Mouse (Mus musculus) hindbrain, embryonic 14.5 days (tissue): Measurements from ENCODE around the gene Bag6. TPM values are rescaled to one million over a fixed set of nuclear protein-coding genes. Genes with fewer than 3 reads are reported as not detected.
"Not testable (repeated sequence)": the region's sequence is repeated elsewhere in the genome, so short reads cannot be mapped to it uniquely, and the experiment has no call there.

ENCODE experiments used
- ATAC-seq: fragments of 200-750 bp; cut with Nextera tagmentation; 2 replicates; pipeline ENCODE4 v1.8.0; 2017; ENCODE audit warnings: moderate number of reproducible peaks, mild to moderate bottlenecking, moderate TSS enrichment, moderate library complexity; ENCODE audit not compliant: low FRiP score
- DNase-seq: peaks from one replicate; pipeline ENCODE4 v3.0.0-alpha.2; 2015; ENCODE audit warnings: low spot score
- H3K27ac ChIP-seq: fragments of 300-500 bp; sonication (generic); 2 replicates; pipeline ENCODE4 v1.5.1; 2014; ENCODE audit warnings: mild to moderate bottlenecking, moderate library complexity
- H3K27me3 ChIP-seq: fragments of 300-500 bp; sonication (generic); 2 replicates; pipeline ENCODE4 v1.6.1; 2014; ENCODE audit warnings: mild to moderate bottlenecking, low read length, mixed read lengths; ENCODE audit not compliant: control insufficient read depth, insufficient read depth
- H3K36me3 ChIP-seq: fragments of 300-500 bp; sonication (generic); replicated peaks from 2 replicates; pipeline ENCODE4 v1.6.1; 2014; ENCODE audit not compliant: control insufficient read depth, insufficient read depth
- H3K4me1 ChIP-seq: fragments of 300-500 bp; sonication (generic); replicated peaks from 2 replicates; pipeline ENCODE4 v1.6.1; 2014; ENCODE audit warnings: antibody characterized with exemption, low read length, mixed read lengths; ENCODE audit not compliant: control insufficient read depth, insufficient read depth
- H3K4me2 ChIP-seq: fragments of 300-500 bp; sonication (generic); replicated peaks from 2 replicates; pipeline ENCODE4 v1.6.1; 2014; ENCODE audit warnings: mild to moderate bottlenecking, moderate library complexity
- H3K4me3 ChIP-seq: fragments of 300-500 bp; sonication (generic); replicated peaks from 2 replicates; pipeline ENCODE4 v1.5.1; 2014; ENCODE audit warnings: mild to moderate bottlenecking, low read length
- H3K9ac ChIP-seq: fragments of 300-500 bp; sonication (generic); 2 replicates; pipeline ENCODE4 v1.6.1; 2014
- H3K9me3 ChIP-seq: fragments of 300-500 bp; sonication (generic); 2 replicates; pipeline ENCODE4 v1.6.1; 2016; ENCODE audit warnings: low read length; ENCODE audit not compliant: control insufficient read depth
- WGBS: fragments of 180-500 bp; shearing (Covaris S2); extraction: QIAGEN DNeasy Blood & Tissue Kit; methylation state at CpG from one replicate; pipeline ENCODE4 v1.1.7; 2014; 5-methylcytosine and 5-hydroxymethylcytosine counted together
- polyA plus RNA-seq: library from polyadenylated mRNA; unstranded; fragments of >200 nt; fragmentation: Nextera tagmentation; extraction: Ambion mirVana; gene quantifications from 2 replicates; pipeline ENCODE4 v1.2.1, GENCODE M21; 2014

The Bag6 gene
- polyA plus RNA-seq, 1 experiment from 2014 or later = 90.2 TPM

- 95% methylated on average over 12 of the region's 12 CpGs for WGBS
Observed at GRCm38 (mm10) chr17:35124261-35124896, 10.6 kb upstream of the Bag6 start.

DNA sequence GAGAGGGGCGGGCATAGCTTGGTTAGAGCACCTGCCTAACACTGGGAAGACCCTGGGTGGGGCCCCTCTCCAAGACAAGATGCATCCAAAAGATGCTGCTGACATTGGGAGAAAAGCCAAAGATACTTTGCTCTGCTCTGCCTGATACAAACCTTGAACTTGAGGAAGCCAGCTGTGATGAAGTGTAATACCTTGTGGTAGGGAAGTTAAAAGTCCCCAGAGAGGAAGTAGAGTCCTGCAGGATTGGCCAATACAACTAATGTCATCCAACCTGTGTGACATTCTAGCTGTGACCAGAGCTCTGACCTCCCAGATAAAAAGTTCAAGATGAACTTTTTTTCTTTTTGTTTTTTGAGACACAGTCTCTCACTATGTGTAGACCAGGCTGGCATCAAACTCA lies 9.9 kb upstream of the Bag6 start:
- Histone ChIP-seq H3K9me3 (no peaks in the 10 kb centered on the region), H3K4me1 (peaks cover 22% of the 10 kb centered on the region)
- WGBS = 100% methylated on average over 1 of the region's 1 CpGs

More at GRCm38 (mm10) chr17:35124261-35124896, 10.6 kb upstream of the Bag6 start:
- not testable (repeated sequence) for H3K27ac ChIP-seq, H3K9ac ChIP-seq, H3K9me3 ChIP-seq, DNase-seq, H3K27me3 ChIP-seq, H3K4me2 ChIP-seq, ATAC-seq, H3K4me3 ChIP-seq
- Histone ChIP-seq H3K36me3 (peaks cover 30% of the 10 kb centered on the region), H3K4me1 (peaks cover 25% of the 10 kb centered on the region)

GRCm38 (mm10) chr17:35125578-35125977 lies 9.4 kb upstream of the Bag6 start:
- Histone ChIP-seq H3K27ac (peak overlapping the region; percentile 71; the same call in 1 of the 2 replicates), H3K4me1 (peaks cover 17% of the 10 kb centered on the region), H3K9ac (peak overlapping the region; percentile 80), H3K36me3 (peaks cover 36% of the 10 kb centered on the region), H3K9me3 (no peaks in the 10 kb centered on the region), H3K4me3 (peak overlapping the region; percentile 54), H3K4me2 (peak overlapping the region; percentile 53), H3K27me3 (no peaks in the 10 kb centered on the region)
- ATAC-seq (no peak), DNase-seq (no peak)
- 29% methylated on average over 6 of the region's 6 CpGs for WGBS

More for the DNA sequence above, 9.9 kb upstream of the Bag6 start:
- H3K4me2 ChIP-seq = peak overlapping the region; percentile 53; the same call in 1 of the 2 replicates
- H3K4me3 ChIP-seq = no peak overlapping the region
- peaks cover 31% of the 10 kb centered on the region for H3K36me3 ChIP-seq
- DNase-seq (no peak), ATAC-seq (no peak)
- H3K9ac ChIP-seq = no peak overlapping the region
- H3K27me3 ChIP-seq = no peaks in the 10 kb centered on the region
- no peak overlapping the region for H3K27ac ChIP-seq

DNA sequence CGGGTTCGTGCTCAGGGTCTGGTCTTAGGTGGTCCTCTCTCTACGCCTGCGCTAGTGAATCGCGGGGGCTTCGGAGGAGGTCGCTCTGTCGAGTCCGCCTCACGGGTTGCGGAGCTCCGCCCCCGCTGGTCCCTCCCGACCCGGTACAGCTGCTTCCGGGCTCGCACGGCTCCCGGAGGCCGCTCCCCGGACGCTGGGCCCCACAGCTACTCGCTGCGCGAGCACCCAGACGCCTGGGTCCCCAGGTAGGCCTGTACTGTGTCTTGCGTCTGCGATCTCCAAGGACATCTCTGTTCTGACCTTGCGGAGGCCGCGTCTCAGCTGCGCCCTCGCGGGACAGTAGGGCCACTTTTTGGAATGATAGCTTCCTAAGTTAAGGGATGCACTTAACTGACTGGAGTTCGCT lies 8.8 kb upstream of the Bag6 start, which contains the start of gene D17H6S53E:
Gene D17H6S53E, plus strand, starts transcription at position 168 of the 406 bp plus-strand sequence.
- Histone ChIP-seq H3K27ac (peak within 1 kb of the TSS; percentile 71), H3K4me3 (peak within 1 kb of the TSS; percentile 54), H3K27me3 (no peaks in the 10 kb centered on the region), H3K9me3 (no peaks in the 10 kb centered on the region), H3K9ac (peak within 1 kb of the TSS; percentile 80), H3K4me1 (peaks cover 15% of the 10 kb centered on the region), H3K4me2 (peak within 1 kb of the TSS; percentile 53), H3K36me3 (peaks cover 39% of the 10 kb centered on the region)
- ATAC-seq = peak; percentile 48
- DNase-seq = peak; percentile 70
- under 1% methylated on average over 36 of the region's 36 CpGs for WGBS

- no peaks in the 10 kb centered on the region for H3K27me3 ChIP-seq
- H3K4me1 ChIP-seq = peaks cover 15% of the 10 kb centered on the region
- H3K27ac ChIP-seq = no peak overlapping the region
- peak overlapping the region; percentile 53 for H3K4me2 ChIP-seq
- peak overlapping the region; percentile 80 for H3K9ac ChIP-seq
- H3K4me3 ChIP-seq = peak overlapping the region; percentile 54
- 70% methylated on average over 13 of the region's 13 CpGs for WGBS
- H3K36me3 ChIP-seq = peaks cover 39% of the 10 kb centered on the region
- H3K9me3 ChIP-seq = no peaks in the 10 kb centered on the region
- ATAC-seq = no peak
- DNase-seq = no peak
Observed at GRCm38 (mm10) chr17:35127017-35127416, 8.0 kb upstream of the Bag6 start.

- H3K27me3 ChIP-seq = no peaks in the 10 kb centered on the region
- H3K36me3 ChIP-seq = peaks cover 30% of the 10 kb centered on the region
- 73% methylated on average over 11 of the region's 11 CpGs for WGBS
- no peak overlapping the region for H3K4me2 ChIP-seq
- H3K27ac ChIP-seq = no peak overlapping the region
- no peak overlapping the region for H3K9ac ChIP-seq
- no peak for ATAC-seq
- H3K9me3 ChIP-seq = no peaks in the 10 kb centered on the region
- H3K4me3 ChIP-seq = no peak overlapping the region
- H3K4me1 ChIP-seq = peaks cover 9% of the 10 kb centered on the region
- DNase-seq = no peak
Observed at GRCm38 (mm10) chr17:35128996-35129395, 6.0 kb upstream of the Bag6 start.

DNA sequence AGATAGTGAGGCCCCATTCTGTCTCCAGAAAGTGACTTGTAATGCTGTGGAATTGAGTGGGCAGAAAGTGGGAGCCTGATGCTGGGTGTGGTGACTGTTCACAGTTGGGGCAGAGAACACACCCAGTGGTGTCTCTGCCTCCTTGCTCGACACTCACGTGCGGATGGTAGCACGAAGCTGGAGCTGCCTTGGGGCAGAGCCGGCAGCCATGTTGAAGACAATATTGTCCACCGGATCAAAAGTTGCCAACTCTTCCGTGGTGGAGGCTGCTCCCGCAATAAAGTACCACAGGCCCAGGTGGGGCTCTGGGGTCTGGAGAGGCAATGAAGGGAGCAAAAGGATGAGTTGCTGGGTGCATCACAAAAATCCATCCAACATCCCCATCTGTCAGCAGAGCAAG lies 3.9 kb upstream of the Bag6 start:
- Histone ChIP-seq H3K4me2 (no peak overlapping the region), H3K9ac (no peak overlapping the region), H3K27ac (no peak overlapping the region), H3K27me3 (no peaks in the 10 kb centered on the region), H3K4me1 (peaks cover 9% of the 10 kb centered on the region), H3K9me3 (no peaks in the 10 kb centered on the region), H3K4me3 (no peak overlapping the region), H3K36me3 (peaks cover 19% of the 10 kb centered on the region; the same call in 1 of the 2 replicates)
- DNase-seq (no peak), ATAC-seq (no peak)
- 87% methylated on average over 8 of the region's 8 CpGs for WGBS

GRCm38 (mm10) chr17:35131500-35132173 lies 3.3 kb upstream of the Bag6 start, which contains the start of gene Apom:
TSS of gene Apom (minus strand) at chr17:35132050.
- Histone ChIP-seq H3K36me3 (peaks cover 19% of the 10 kb centered on the region; the same call in 1 of the 2 replicates), H3K4me1 (peaks cover 13% of the 10 kb centered on the region), H3K4me3 (no peak within 1 kb of the TSS), H3K27ac (no peak within 1 kb of the TSS), H3K27me3 (no peaks in the 10 kb centered on the region), H3K9ac (no peak within 1 kb of the TSS), H3K4me2 (no peak within 1 kb of the TSS), H3K9me3 (no peaks in the 10 kb centered on the region)
- ATAC-seq (no peak), DNase-seq (no peak)
- 84% methylated on average over 15 of the region's 15 CpGs for WGBS

DNA sequence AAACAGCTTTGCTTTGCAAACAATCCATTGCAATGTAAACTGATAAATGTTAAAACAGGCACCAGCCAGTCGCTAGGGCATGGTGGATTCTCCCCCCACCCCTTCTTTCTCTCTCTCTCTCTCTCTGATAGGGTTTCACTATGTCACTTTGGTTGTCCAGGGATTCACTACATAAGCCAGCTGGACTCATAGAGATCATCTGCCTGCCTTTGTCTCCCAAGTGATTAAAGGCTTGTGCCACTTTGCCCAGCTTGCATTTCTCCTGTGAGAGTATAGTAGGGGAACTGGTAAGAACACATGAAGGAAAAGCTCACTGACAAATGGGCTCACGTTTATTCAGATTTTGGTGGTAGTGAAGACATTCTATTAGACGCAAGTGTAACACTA lies 2.8 kb upstream of the Bag6 start:
- 78% methylated on average over 3 of the region's 3 CpGs for WGBS
- H3K36me3 ChIP-seq = peaks cover 19% of the 10 kb centered on the region; the same call in 1 of the 2 replicates
- H3K9ac ChIP-seq = no peak overlapping the region
- no peaks in the 10 kb centered on the region for H3K27me3 ChIP-seq
- H3K4me3 ChIP-seq = no peak overlapping the region
- H3K4me2 ChIP-seq = no peak overlapping the region
- no peak for ATAC-seq
- DNase-seq = no peak
- H3K27ac ChIP-seq = no peak overlapping the region
- no peaks in the 10 kb centered on the region for H3K9me3 ChIP-seq
- peaks cover 13% of the 10 kb centered on the region for H3K4me1 ChIP-seq
